Mouse (Mus musculus) urinary bladder, adult 18-20 months (tissue): Measurements from ENCODE around the gene Eml4.

Source experiments
- DNase-seq, 2 experiments: peaks; one replicate each; pipeline ENCODE4 v3.0.0; 2022; ENCODE audit warnings: low spot score in 2 of 2, mixed read lengths in 2 of 2

The Eml4 gene

GRCm38 (mm10) chr17:83379366-83379765 is 28.6 kb downstream of the Eml4 start:
- no peak for DNase-seq

GRCm38 (mm10) chr17:83379791-83380190 is 29.1 kb downstream of the Eml4 start:
- DNase-seq, result no peak

GRCm38 (mm10) chr17:83382752-83383151 is 32.0 kb downstream of the Eml4 start:
- no peak for DNase-seq

GRCm38 (mm10) chr17:83384981-83385380 is 34.2 kb downstream of the Eml4 start:
- DNase-seq, result no peak

GRCm38 (mm10) chr17:83387161-83387560 is 36.4 kb downstream of the Eml4 start:
- DNase-seq, result no peak

- DNase-seq, result no peak
Measured at GRCm38 (mm10) chr17:83394013-83394412, 43.3 kb downstream of the Eml4 start.

GRCm38 (mm10) chr17:83397571-83398100 is 46.9 kb downstream of the Eml4 start:
- no peak for DNase-seq

GRCm38 (mm10) chr17:83398756-83399155 is 48.0 kb downstream of the Eml4 start:
- no peak for DNase-seq

DNA sequence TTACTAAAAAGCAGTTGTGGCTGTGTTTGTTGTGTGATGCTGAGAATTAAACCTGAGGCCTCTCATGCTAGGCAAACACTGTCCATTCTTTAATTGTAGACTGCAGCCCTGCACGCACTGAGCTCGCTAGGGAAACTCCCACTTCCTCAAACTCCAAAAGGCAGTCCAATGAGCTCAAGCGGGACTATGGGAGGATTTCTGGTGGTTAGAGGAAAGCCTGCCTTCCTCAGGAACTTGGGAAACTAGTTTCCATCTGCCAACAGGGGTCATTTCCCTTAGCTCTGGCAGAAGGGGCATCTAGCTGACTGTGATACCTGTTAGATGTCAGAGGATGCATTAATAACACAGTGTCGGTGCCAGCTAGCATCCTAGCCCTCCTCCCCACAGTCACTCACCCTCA is 79.9 kb downstream of the Eml4 start:
- no peak for DNase-seq

DNA sequence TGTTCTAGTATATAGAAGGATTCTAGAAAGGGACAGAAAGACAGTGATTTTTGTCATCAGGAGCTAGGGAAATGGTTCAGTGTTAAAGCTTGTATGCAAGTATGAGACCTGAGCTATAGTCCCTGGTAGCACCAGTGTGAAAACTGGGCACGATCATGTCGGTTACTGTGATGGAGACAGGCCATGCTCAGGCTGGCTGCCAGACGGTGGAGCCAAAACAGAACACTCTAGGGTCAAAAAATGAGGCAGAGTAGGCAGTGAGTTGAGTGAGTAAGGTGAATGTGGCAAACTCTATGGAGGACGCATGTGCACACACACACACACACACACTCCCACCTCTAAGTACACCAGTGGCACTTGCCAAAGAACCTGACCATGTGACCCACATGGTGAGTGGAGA is 92.7 kb downstream of the Eml4 start:
- no peak for DNase-seq

GRCm38 (mm10) chr17:83449583-83449982 is 98.9 kb downstream of the Eml4 start:
- no peak for DNase-seq

DNA sequence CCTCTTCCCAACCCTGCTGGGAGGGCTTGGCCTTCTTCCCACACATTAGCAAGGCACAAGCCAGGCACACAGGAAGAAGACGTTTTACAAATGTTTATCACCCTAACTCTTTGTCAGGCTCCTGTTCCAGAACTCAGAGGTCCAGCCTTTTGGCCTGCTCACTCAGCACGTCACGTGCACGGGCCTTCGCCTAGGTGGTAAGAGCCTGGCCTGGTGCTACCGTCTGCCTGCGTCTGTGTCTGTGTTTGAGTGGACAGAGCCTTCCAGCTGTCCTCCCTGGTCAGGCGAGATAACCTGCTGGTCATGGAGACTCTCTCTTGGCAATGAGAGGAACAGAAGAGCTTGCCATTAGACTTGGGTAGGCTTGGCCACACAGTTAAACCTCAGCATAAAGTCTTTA is 100.6 kb downstream of the Eml4 start:
- no peak for DNase-seq

DNA sequence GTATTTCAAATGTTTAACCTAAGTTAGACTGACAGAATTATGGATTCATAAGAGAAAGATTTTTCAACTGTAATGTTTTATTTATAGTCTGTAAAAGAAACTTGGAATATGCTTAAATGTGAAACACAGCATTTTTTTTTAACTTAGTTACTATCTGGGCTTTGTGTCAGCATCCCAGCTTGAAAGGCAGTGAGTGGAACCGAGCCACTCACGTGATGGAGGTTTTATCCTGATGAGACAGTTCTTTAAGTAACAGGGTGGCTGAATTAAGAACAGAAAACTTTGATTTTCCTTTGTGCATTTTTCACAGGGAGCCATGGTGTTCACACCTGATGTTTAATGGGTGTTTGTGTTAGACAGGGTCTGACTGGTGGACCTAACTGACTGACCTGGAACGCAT is 101.1 kb downstream of the Eml4 start:
- no peak for DNase-seq

- DNase-seq, result no peak
Measured at GRCm38 (mm10) chr17:83452451-83452850, 101.7 kb downstream of the Eml4 start.

GRCm38 (mm10) chr17:83453587-83453986 is 102.9 kb downstream of the Eml4 start:
- no peak for DNase-seq

GRCm38 (mm10) chr17:83457271-83457670 is 106.5 kb downstream of the Eml4 start:
- DNase-seq, result no peak

DNA sequence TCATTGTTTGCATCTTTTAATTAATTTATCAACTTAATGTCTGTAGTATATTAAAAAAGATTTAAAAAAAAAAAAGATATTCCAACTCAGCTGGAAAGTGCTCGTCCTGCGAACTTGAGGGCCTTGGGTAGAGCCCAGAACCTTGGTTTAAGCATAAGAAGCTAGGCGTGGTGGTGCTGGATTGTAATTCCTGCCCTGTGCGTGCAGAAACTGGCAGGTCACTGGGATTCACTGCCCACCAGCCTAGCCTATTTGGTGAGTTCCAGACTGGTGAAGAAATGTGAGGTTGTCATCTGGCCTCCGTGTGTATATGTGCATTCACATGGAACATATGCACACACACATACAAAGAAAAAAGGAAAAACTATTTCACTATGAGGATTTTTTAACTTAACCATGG is 115.2 kb downstream of the Eml4 start:
- DNase-seq, result no peak

DNA sequence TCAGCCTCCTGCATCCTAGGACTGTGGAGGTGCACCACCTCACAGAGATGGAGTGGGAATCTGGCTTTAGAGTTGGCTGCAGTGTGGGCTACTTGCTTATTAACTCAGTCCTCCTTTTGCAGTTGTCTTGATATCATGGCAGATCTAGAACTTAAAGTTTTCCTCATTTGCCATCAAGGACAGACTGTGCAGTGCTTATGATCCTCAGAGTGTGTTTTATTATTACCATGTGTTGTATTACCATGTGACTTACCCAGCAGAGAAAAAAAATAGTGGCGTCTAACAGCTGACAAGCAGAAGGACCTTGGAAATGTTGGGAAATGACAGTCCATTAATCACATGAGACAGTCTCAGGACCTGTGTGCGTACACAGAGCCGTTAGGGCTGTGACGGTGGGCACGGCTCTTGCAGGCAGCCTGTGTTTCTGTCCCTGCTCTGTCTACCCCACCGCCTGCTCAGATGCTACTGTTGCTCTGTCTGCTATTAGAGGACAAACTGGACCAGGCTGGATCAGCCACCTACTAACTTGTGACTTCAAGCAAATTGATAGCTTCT is 116.0 kb downstream of the Eml4 start:
- DNase-seq, result no peak

GRCm38 (mm10) chr17:83469586-83469985 is 118.9 kb downstream of the Eml4 start:
- DNase-seq, result no peak

- DNase-seq, result no peak
Measured at GRCm38 (mm10) chr17:83477089-83477488, 126.4 kb downstream of the Eml4 start.

GRCm38 (mm10) chr17:83481551-83481950 is 130.8 kb downstream of the Eml4 start:
- no peak for DNase-seq

DNA sequence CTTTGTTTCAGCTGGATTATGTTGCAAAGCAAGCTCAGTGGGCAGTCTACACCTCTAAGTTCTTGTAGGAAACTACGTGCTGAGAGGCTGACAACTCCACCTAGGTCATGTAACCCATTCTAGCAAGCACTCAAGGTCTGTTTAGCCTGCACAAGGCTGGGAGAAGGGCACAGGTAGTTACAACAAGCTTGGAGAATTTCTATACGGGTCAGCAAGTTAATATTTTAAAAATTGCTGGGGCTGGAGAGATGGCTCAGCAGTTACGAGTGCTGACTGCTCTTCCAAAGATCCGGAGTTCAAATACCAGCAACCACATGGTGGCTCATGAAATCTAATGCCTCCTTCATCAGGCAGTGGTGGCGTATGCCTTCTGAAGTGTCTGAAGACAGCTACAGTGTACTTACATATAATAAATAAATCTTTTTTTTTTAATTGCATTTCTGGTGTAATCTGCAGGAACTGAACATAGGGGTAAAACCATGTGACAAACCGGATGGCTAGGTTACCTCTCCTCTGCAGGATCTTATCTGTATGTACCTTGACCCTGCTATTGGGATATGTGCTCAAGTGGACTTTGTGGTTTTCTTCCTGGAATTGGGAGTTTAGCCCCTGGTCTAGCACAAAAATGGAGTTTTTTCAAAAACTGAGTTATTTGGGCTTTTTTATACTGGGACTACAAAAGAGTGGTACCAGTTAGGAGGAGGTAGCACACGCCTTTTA is 132.2 kb downstream of the Eml4 start:
- DNase-seq, result no peak

- DNase-seq, result no peak
Measured at GRCm38 (mm10) chr17:83483784-83484183, 133.1 kb downstream of the Eml4 start.

DNA sequence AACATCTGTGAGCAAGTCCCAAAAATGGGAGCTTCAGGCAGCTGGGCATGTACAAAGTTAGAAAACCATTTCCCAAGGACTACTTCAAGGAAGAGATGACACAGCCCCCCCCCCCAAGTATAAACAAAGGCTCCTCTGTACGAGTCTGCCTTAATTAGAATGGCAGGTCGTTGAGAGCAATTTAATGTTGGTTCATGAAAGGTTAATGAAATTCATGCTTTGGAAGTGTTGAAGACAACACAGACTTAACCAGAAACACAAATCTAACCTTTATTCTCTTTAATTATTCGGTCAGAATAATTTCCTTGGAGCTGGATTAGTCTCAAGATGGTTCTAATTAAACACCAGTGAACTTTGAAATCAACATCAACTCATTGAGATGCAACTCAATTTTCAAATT is 137.0 kb downstream of the Eml4 start:
- DNase-seq, result no peak
